Comparison of ENCODE assay signal across 13 mouse cellular contexts in genomic region chr16:43500132-43500853, GRCm38 (mm10).
DNase-seq lines count a peak whose midpoint lies in the region; ATAC-seq and TF ChIP-seq lines count a peak whose summit lies in the region.
"Had no signal": no experiment of that assay in that cellular context is flagged by ENCODE, and none has a peak within 500 bp of the region (broad histone marks: within the 10 kb centered on the region; RNA-seq: fewer than 3 reads in every experiment).

No protein-coding gene starts in this region.

- no peak overlapping the region for H3K4me2 ChIP-seq in forebrain, embryonic 14.5 days (ENCODE audit: low read length)
- H3K4me2 ChIP-seq in forebrain, embryonic 15.5 days (replicated peaks) = no peak overlapping the region
- H3K4me2 ChIP-seq in kidney, embryonic 16.5 days (replicated peaks; ENCODE audit: low read depth, low read length) = no peak overlapping the region
- no peak overlapping the region for H3K4me2 ChIP-seq in lung, embryonic 16.5 days (ENCODE audit: low read depth, low read length)
- H3K4me2 ChIP-seq in kidney, embryonic 15.5 days = no peak overlapping the region
- H3K4me2 ChIP-seq: liver, embryonic 11.5 days; neural tube, embryonic 13.5 days had no signal

- no peaks in the 10 kb centered on the region for H3K9me3 ChIP-seq in forebrain, embryonic 14.5 days (replicated peaks; ENCODE audit: control insufficient read depth, low read length)
- no peaks in the 10 kb centered on the region for H3K9me3 ChIP-seq in forebrain, embryonic 15.5 days
- no peaks in the 10 kb centered on the region for H3K9me3 ChIP-seq in kidney, embryonic 16.5 days (ENCODE audit: low read length)
- no peaks in the 10 kb centered on the region for H3K9me3 ChIP-seq in lung, embryonic 16.5 days (ENCODE audit: control insufficient read depth, low read length)
- H3K9me3 ChIP-seq in kidney, embryonic 15.5 days (replicated peaks) = no peaks in the 10 kb centered on the region
- H3K9me3 ChIP-seq: midbrain, embryonic 10.5 days; neural tube, embryonic 13.5 days had no signal

- no peaks in the 10 kb centered on the region for H3K27me3 ChIP-seq in forebrain, embryonic 14.5 days (replicated peaks; ENCODE audit: control insufficient read depth, insufficient read depth, low read length)
- no peaks in the 10 kb centered on the region for H3K27me3 ChIP-seq in forebrain, embryonic 15.5 days
- no peaks in the 10 kb centered on the region for H3K27me3 ChIP-seq in kidney, embryonic 16.5 days (ENCODE audit: insufficient read depth, low read length)
- H3K27me3 ChIP-seq in kidney, adult 2 months (replicated peaks; ENCODE audit: control insufficient read depth, insufficient read depth, low read length) = no peaks in the 10 kb centered on the region
- H3K27me3 ChIP-seq in lung, embryonic 16.5 days (ENCODE audit: control insufficient read depth, insufficient read depth, low read depth, low read length) = no peaks in the 10 kb centered on the region
- no peaks in the 10 kb centered on the region for H3K27me3 ChIP-seq in kidney, embryonic 15.5 days
- H3K27me3 ChIP-seq: neural tube, embryonic 13.5 days had no signal

- peak; percentile 13 for DNase-seq in forebrain, embryonic 14.5 days (ENCODE audit: low spot score)
- no peak for DNase-seq in kidney, adult 2 months
- DNase-seq in cerebellum, adult 8-10 months = peak; percentile 40
- DNase-seq in T-cell, adult 2 months (ENCODE audit: low spot score) = no peak
- DNase-seq: layer of hippocampus, postnatal 36 days; right cerebral cortex, postnatal 14 days had no signal

- peaks cover 11% of the 10 kb centered on the region for H3K4me1 ChIP-seq in forebrain, embryonic 14.5 days (ENCODE audit: control insufficient read depth, insufficient read depth, low read length)
- peaks cover 17% of the 10 kb centered on the region for H3K4me1 ChIP-seq in forebrain, embryonic 15.5 days
- peaks cover 23% of the 10 kb centered on the region for H3K4me1 ChIP-seq in kidney, embryonic 16.5 days (ENCODE audit: insufficient read depth, low read length)
- H3K4me1 ChIP-seq in kidney, adult 2 months (ENCODE audit: control insufficient read depth, insufficient read depth, low read length) = peaks cover 6% of the 10 kb centered on the region
- peaks cover 6% of the 10 kb centered on the region; the same call in 1 of the 2 replicates for H3K4me1 ChIP-seq in lung, embryonic 16.5 days (replicated peaks; ENCODE audit: control insufficient read depth, insufficient read depth, low read length)
- H3K4me1 ChIP-seq in kidney, embryonic 15.5 days = peaks cover 20% of the 10 kb centered on the region

- TF ChIP-seq POLR2A in kidney, adult 2 months (IDR thresholded peaks at IDR 0.05; ENCODE audit: low read depth, low read length) = no peak

- no peak overlapping the region for H3K4me3 ChIP-seq in forebrain, embryonic 14.5 days (ENCODE audit: low read depth, low read length)
- no peak overlapping the region for H3K4me3 ChIP-seq in forebrain, embryonic 15.5 days
- H3K4me3 ChIP-seq in kidney, embryonic 16.5 days (ENCODE audit: low read length) = no peak overlapping the region
- H3K4me3 ChIP-seq in kidney, adult 2 months (ENCODE audit: insufficient read depth, low read depth, low read length) = no peak overlapping the region
- H3K4me3 ChIP-seq in lung, embryonic 16.5 days (ENCODE audit: low read length) = no peak overlapping the region
- no peak overlapping the region for H3K4me3 ChIP-seq in kidney, embryonic 15.5 days (replicated peaks)
- H3K4me3 ChIP-seq: midbrain, embryonic 10.5 days; neural tube, embryonic 13.5 days had no signal

- H3K36me3 ChIP-seq in forebrain, embryonic 14.5 days (ENCODE audit: control insufficient read depth, insufficient read depth, low read length) = no peaks in the 10 kb centered on the region
- H3K36me3 ChIP-seq in forebrain, embryonic 15.5 days = no peaks in the 10 kb centered on the region
- H3K36me3 ChIP-seq in kidney, embryonic 16.5 days (ENCODE audit: insufficient read depth, low read length) = no peaks in the 10 kb centered on the region
- H3K36me3 ChIP-seq in kidney, adult 2 months (ENCODE audit: control insufficient read depth, insufficient read depth, low read length) = no peaks in the 10 kb centered on the region
- H3K36me3 ChIP-seq in lung, embryonic 16.5 days (ENCODE audit: control insufficient read depth, insufficient read depth, low read length) = no peaks in the 10 kb centered on the region
- no peaks in the 10 kb centered on the region for H3K36me3 ChIP-seq in kidney, embryonic 15.5 days
- H3K36me3 ChIP-seq: midbrain, embryonic 10.5 days; neural tube, embryonic 13.5 days had no signal

- whole genome bisulfite sequencing in forebrain, embryonic 14.5 days = 71% methylated on average over 8 of the region's 8 CpGs
- 60% methylated on average over 8 of the region's 8 CpGs for WGBS in forebrain, embryonic 15.5 days
- 79% methylated on average over 8 of the region's 8 CpGs for WGBS in kidney, embryonic 16.5 days
- 74% methylated on average over 8 of the region's 8 CpGs for WGBS in kidney, adult 2 months
- WGBS in lung, embryonic 16.5 days = 69% methylated on average over 8 of the region's 8 CpGs
- 86% methylated on average over 8 of the region's 8 CpGs for WGBS in kidney, embryonic 15.5 days

- TF ChIP-seq CTCF in kidney, adult 2 months (conservative IDR thresholded peaks at IDR 0.05; ENCODE audit: insufficient read depth, insufficient read length, low read depth, low read length) = no peak; the same call in 1 of the 2 replicates

- no peak overlapping the region for H3K9ac ChIP-seq in forebrain, embryonic 14.5 days (ENCODE audit: low read length)
- H3K9ac ChIP-seq in forebrain, embryonic 15.5 days (replicated peaks) = no peak overlapping the region
- H3K9ac ChIP-seq in kidney, embryonic 16.5 days (replicated peaks; ENCODE audit: low read length) = no peak overlapping the region
- H3K9ac ChIP-seq in lung, embryonic 16.5 days (ENCODE audit: low read length) = no peak overlapping the region
- H3K9ac ChIP-seq in kidney, embryonic 15.5 days = no peak overlapping the region
- H3K9ac ChIP-seq: neural tube, embryonic 13.5 days had no signal

- no peak for ATAC-seq in forebrain, embryonic 14.5 days
- ATAC-seq in forebrain, embryonic 15.5 days (replicated peaks) = no peak
- 0 out of 2 replicates have a peak, but pooled peaks have one; percentile 18 for ATAC-seq in kidney, embryonic 16.5 days (ENCODE audit: low FRiP score, low TSS enrichment)
- peak; percentile 49; the same call in 1 of the 2 replicates for ATAC-seq in lung, embryonic 16.5 days (ENCODE audit: low read depth)
- ATAC-seq in kidney, embryonic 15.5 days (replicated peaks; ENCODE audit: low FRiP score) = no peak

- H3K27ac ChIP-seq in forebrain, embryonic 14.5 days (ENCODE audit: low read depth, low read length) = no peak overlapping the region
- H3K27ac ChIP-seq in forebrain, embryonic 15.5 days (replicated peaks) = no peak overlapping the region; the same call in 1 of the 2 replicates
- no peak overlapping the region for H3K27ac ChIP-seq in kidney, embryonic 16.5 days (ENCODE audit: low read length)
- no peak overlapping the region for H3K27ac ChIP-seq in kidney, adult 2 months (ENCODE audit: insufficient read depth, low read depth, low read length)
- no peak overlapping the region for H3K27ac ChIP-seq in lung, embryonic 16.5 days (ENCODE audit: low read length)
- H3K27ac ChIP-seq in kidney, embryonic 15.5 days = no peak overlapping the region
- H3K27ac ChIP-seq: midbrain, embryonic 10.5 days; neural tube, embryonic 13.5 days had no signal

Comparison
In these comparisons a context has a peak if more than half of its experiments do, and no peak if none do; other contexts are left out.
1. ATAC-seq: peak in kidney, embryonic 16.5 days (single experiment) and lung, embryonic 16.5 days (single experiment); none in forebrain, embryonic 14.5 days (single experiment), forebrain, embryonic 15.5 days (single experiment) and kidney, embryonic 15.5 days (single experiment).
2. DNase-seq: peak in forebrain, embryonic 14.5 days (single experiment) and cerebellum, adult 8-10 months (single experiment); none in kidney, adult 2 months (single experiment) and T-cell, adult 2 months (single experiment).